Mouse (Mus musculus) colon, adult 2 months (tissue): ENCODE measurements around the gene Fmnl1. TPM values are rescaled to one million over a fixed set of nuclear protein-coding genes. Genes with fewer than 3 reads are reported as not detected.

Experiments
- polyA plus RNA-seq: library from polyadenylated mRNA; depleted of rRNA; stranded (reverse); fragments of >200 nt; gene quantifications from 2 replicates; pipeline ENCODE4 v1.2.3, GENCODE M21; 2012; rRNA removed

The Fmnl1 gene
- 5.6 and 7.7 TPM in 2 replicates for polyA plus RNA-seq

DNA sequence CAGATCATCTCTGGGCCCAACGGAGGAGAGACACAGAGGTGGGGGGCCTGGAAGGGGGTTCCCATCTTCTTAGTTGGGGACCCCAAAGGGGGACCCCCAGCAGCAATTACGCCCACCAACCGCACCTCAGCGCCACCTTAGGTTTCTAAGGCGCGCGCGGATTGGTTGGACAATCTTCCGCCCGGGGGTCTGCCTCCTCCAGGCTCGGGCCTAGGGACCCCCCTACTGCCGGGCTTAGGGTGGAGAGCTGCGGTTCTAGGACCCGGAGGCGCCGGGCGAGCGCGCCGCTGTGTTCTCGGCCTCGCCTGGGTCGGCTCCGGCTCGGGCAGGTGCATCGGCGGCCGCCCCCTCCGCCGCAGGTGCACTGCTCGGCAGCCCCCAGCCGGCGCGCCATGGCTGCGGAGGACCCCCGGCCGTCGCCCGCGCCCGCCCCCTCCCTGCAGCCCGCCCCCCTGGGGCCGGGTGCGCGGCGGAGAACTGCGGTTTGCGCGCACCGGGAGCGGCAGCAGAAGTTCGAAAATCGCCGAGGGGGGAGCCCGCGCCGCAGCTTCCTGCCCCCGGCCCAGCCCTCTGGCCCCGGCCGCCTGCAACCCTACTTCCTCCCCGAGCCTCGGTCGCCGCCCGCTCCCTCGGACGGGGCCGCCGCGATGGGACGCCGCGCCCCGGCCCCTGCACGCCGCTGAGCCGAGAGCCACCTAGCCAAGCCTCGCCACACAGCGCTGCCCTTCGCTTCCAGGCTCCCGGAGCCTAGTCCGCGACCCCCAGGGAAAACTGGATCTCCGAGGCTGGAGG lies at the start of gene Fmnl1:
Gene Fmnl1 (plus strand): TSS at position 614 of the 792 bp plus-strand sequence.

DNA sequence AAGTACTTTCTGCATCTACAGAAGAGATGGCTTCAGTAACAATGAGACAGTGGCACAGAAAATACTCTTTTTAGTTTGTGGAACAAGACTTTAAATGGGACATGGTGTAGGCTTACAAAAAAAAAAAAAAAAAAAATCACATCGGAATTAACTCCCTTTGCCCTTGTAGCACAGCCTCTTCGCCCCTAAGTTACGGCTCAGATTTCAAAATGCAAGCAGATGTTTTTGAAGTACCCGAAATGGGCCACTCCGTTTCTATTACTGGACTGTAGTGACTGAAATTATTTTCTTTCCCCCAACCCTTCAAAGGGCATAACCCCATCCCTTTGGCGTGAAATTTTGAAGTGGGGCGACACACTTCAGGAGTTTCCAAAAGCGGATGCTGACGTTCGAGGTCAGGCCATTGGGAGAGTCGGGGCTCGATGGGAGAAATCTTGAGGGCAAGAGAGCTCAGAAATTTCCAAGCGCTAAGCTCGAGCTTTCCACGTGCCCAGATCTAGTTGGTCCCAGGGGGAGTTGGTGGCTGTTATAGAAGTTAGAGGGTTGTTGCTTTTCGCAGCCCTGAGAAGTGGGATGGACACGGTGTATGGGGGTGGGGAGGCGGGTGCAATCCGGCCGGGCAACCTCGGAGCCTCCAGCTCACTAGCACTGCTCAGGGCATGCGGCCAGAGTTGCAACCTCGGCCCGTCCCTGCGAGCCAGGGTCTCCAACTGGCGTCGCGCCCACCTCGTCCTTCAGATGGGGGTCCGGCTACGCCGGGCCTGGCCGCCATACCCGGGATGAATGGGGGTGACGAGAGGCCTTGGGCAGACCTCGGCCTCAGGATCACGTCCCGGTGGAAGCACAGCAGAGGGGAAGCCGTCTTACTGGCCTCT lies 39.0 kb upstream of the Fmnl1 start, which contains the start of gene Hexim2:
Gene Hexim2 (plus strand): TSS at position 729 of the 875 bp plus-strand sequence.

DNA sequence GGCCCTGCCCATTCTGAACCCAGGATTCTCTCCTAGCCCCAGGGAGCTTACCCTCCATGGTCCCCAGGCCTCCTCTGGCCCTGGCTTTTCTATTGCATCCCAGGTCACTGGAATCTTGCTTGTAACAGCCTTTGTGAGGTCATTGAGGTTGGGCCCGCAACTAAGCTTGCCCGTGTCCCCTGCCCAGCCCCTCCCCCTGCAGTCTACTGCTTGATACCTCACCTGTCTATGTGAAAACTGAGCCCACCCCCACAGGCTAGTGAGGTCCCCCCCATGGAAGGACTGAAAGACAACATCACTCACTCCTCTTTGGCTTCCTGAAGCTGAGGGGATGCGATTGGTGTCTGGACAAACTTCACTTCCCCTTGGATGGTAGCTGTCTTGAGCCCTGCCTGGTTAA lies 37.6 kb downstream of the Fmnl1 start, which contains the start of gene 1700023F06Rik:
Gene 1700023F06Rik (minus strand): TSS at position 101 of the 400 bp plus-strand sequence.

DNA sequence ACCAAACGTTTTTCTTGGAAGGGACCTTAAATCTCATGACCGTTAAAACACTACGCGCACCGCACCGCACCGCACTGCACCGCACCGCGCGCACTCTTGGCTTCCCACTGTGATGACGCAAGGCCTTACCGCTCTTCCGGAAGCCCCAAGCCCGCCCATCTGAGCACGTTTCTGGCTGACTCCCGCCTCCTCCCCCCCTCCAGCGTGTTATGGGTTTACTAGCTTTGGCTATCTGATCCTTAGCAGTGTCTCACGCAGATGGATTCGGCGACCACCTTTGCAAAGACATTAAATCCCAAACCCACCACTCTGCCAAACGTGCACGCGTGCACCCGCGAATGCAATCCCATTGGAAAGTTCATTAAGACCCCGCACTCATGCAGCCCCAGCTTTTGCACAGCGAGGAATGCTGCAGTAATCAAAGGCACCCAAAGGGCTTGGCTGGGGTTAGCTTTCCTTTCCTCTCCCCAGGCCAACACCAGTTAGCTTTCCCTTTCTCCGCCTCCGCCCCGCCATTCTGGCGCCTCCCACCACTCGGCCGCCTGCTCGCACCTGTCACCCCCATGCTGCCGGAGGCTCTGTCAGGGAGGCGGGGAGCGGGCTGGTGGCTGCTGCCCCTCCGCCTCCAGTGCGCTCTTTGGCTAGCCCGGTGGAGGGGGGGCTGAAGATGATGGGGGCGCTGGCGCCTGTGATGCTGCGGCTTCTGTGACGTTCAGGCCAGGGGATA lies 47.0 kb downstream of the Fmnl1 start, which contains the start of gene Spata32:
Gene Spata32 (minus strand): TSS at position 643 of the 727 bp plus-strand sequence.

Other genes with a start within 250 kb of the Fmnl1 start
- 5.7 and 6.6 TPM in 2 replicates for gene Kif18b, start 246.0 kb upstream of the Fmnl1 start, polyA plus RNA-seq
- gene C1ql1, start 224.4 kb upstream of the Fmnl1 start, polyA plus RNA-seq = 3.9 and 4.3 TPM in 2 replicates
- gene Nmt1, start 142.9 kb upstream of the Fmnl1 start, polyA plus RNA-seq = 31.0 and 31.9 TPM in 2 replicates
- 53.7 and 68.5 TPM in 2 replicates for gene Dcakd, start 142.8 kb upstream of the Fmnl1 start, polyA plus RNA-seq
- gene Plcd3, start 69.4 kb upstream of the Fmnl1 start, polyA plus RNA-seq = 9.0 and 24.8 TPM in 2 replicates
- gene Acbd4, start 69.4 kb upstream of the Fmnl1 start, polyA plus RNA-seq = 22.8 and 28.9 TPM in 2 replicates
- gene Hexim1, start 54.9 kb upstream of the Fmnl1 start, polyA plus RNA-seq = 16.2 and 16.4 TPM in 2 replicates
- gene Hexim2, start 38.7 kb upstream of the Fmnl1 start, polyA plus RNA-seq = 3.1 and 4.3 TPM in 2 replicates
- 0.50 and 0.73 TPM in 2 replicates for gene 1700023F06Rik, start 37.5 kb downstream of the Fmnl1 start, polyA plus RNA-seq
- not detected in 2 replicates for gene Spata32, start 47.3 kb downstream of the Fmnl1 start, polyA plus RNA-seq
- gene Map3k14, start 96.4 kb downstream of the Fmnl1 start, polyA plus RNA-seq = 11.2 and 11.7 TPM in 2 replicates
- gene Arhgap27, start 192.6 kb downstream of the Fmnl1 start, polyA plus RNA-seq = 204 and 239 TPM in 2 replicates
- 25.9 and 28.9 TPM in 2 replicates for gene Plekhm1, start 241.6 kb downstream of the Fmnl1 start, polyA plus RNA-seq